ENCODE assay signal across 13 mouse cellular contexts in genomic region chr13:39526469-39526868, GRCm38 (mm10).
DNase-seq lines count a peak whose midpoint lies in the region; ATAC-seq and TF ChIP-seq lines count a peak whose summit lies in the region.
"Had no signal": no experiment of that assay in that cellular context is flagged by ENCODE, and none has a peak within 500 bp of the region (broad histone marks: within the 10 kb centered on the region; RNA-seq: fewer than 3 reads in every experiment).

No protein-coding gene starts in this region.

- H3K9me3 ChIP-seq in kidney, embryonic 15.5 days (replicated peaks) = no peaks in the 10 kb centered on the region
- H3K9me3 ChIP-seq: hindbrain, embryonic 13.5 days; limb, embryonic 15.5 days had no signal

- TF ChIP-seq CTCF in kidney, adult 2 months (conservative IDR thresholded peaks at IDR 0.05; ENCODE audit: insufficient read depth, insufficient read length, low read depth, low read length) = peak; percentile 45

- no peak for TF ChIP-seq POLR2A in kidney, adult 2 months (IDR thresholded peaks at IDR 0.05; ENCODE audit: low read depth, low read length)

- no peak for ATAC-seq in kidney, embryonic 15.5 days (replicated peaks; ENCODE audit: low FRiP score)
- ATAC-seq in granulocyte monocyte progenitor cell, adult 5-6 weeks (replicated peaks; ENCODE audit: poor library complexity, severe bottlenecking) = no peak
- ATAC-seq: forebrain, embryonic 14.5 days had no signal

- no peaks in the 10 kb centered on the region for H3K27me3 ChIP-seq in kidney, adult 2 months (replicated peaks; ENCODE audit: control insufficient read depth, insufficient read depth, low read length)
- H3K27me3 ChIP-seq in kidney, embryonic 15.5 days = no peaks in the 10 kb centered on the region
- H3K27me3 ChIP-seq: limb, embryonic 15.5 days had no signal

- 89% methylated on average over 1 of the region's 1 CpGs for WGBS in kidney, adult 2 months
- 92% methylated on average over 1 of the region's 1 CpGs for WGBS in kidney, embryonic 15.5 days

- no peak overlapping the region for H3K27ac ChIP-seq in kidney, adult 2 months (ENCODE audit: insufficient read depth, low read depth, low read length)
- H3K27ac ChIP-seq in kidney, embryonic 15.5 days = no peak overlapping the region
- H3K27ac ChIP-seq: hindbrain, embryonic 13.5 days; limb, embryonic 15.5 days had no signal

- H3K36me3 ChIP-seq in kidney, adult 2 months (ENCODE audit: control insufficient read depth, insufficient read depth, low read length) = no peaks in the 10 kb centered on the region
- no peaks in the 10 kb centered on the region for H3K36me3 ChIP-seq in kidney, embryonic 15.5 days
- H3K36me3 ChIP-seq: hindbrain, embryonic 13.5 days; limb, embryonic 15.5 days had no signal

- H3K4me2 ChIP-seq in kidney, embryonic 15.5 days = no peak overlapping the region
- H3K4me2 ChIP-seq: hindbrain, embryonic 13.5 days; limb, embryonic 15.5 days had no signal

- peak; percentile 9 for DNase-seq in adrenal gland, postnatal 14 days
- DNase-seq in adrenal gland, adult 2 months = no peak
- peak; percentile 10 for DNase-seq in kidney, adult 2 months
- peak; percentile 19 for DNase-seq in retina, embryonic 14.5 days (ENCODE audit: low spot score)
- no peak for DNase-seq in retina, postnatal 1 day
- no peak for DNase-seq in thymus, postnatal 0 days (ENCODE audit: low spot score)
- DNase-seq: midbrain, embryonic 14.5 days; thymus, adult 2 months had no signal

- no peak overlapping the region for H3K9ac ChIP-seq in kidney, embryonic 15.5 days
- H3K9ac ChIP-seq: hindbrain, embryonic 13.5 days; limb, embryonic 15.5 days had no signal

- H3K4me1 ChIP-seq in kidney, adult 2 months (ENCODE audit: control insufficient read depth, insufficient read depth, low read length) = no peaks in the 10 kb centered on the region
- no peaks in the 10 kb centered on the region for H3K4me1 ChIP-seq in kidney, embryonic 15.5 days
- H3K4me1 ChIP-seq: limb, embryonic 15.5 days had no signal

- no peak overlapping the region for H3K4me3 ChIP-seq in kidney, adult 2 months (ENCODE audit: insufficient read depth, low read depth, low read length)
- no peak overlapping the region for H3K4me3 ChIP-seq in kidney, embryonic 15.5 days (replicated peaks)
- H3K4me3 ChIP-seq: hindbrain, embryonic 13.5 days; limb, embryonic 15.5 days had no signal

Comparison
In these comparisons a context has a peak if more than half of its experiments do, and no peak if none do; other contexts are left out.
1. DNase-seq: peak in adrenal gland, postnatal 14 days (single experiment), kidney, adult 2 months (single experiment) and retina, embryonic 14.5 days (single experiment); none in adrenal gland, adult 2 months (single experiment), retina, postnatal 1 day (single experiment) and thymus, postnatal 0 days (single experiment).